Mouse (Mus musculus) G1E (cell line): ENCODE measurements around the gene Fbxl20. TPM values are rescaled to one million over a fixed set of nuclear protein-coding genes. Genes with fewer than 3 reads are reported as not detected.

Source experiments
- ATAC-seq: 2 replicates; pipeline ENCODE4 v1.8.0; 2016; ENCODE audit warnings: mild to moderate bottlenecking; ENCODE audit not compliant: insufficient number of reproducible peaks, poor library complexity, low FRiP score, severe bottlenecking; ENCODE audit errors: extremely low read depth
- DNase-seq: peaks from one replicate; pipeline ENCODE4 v3.0.0; 2012; ENCODE audit warnings: low spot score
- H3K27me3 ChIP-seq: 2 replicates; pipeline ENCODE4 v1.6.1; 2012; ENCODE audit warnings: mild to moderate bottlenecking, low read length, inconsistent platforms; ENCODE audit not compliant: insufficient read depth
- H3K36me3 ChIP-seq: replicated peaks from 2 replicates; pipeline ENCODE3; 2012; ENCODE audit warnings: mild to moderate bottlenecking, inconsistent platforms
- H3K4me1 ChIP-seq: 2 replicates; pipeline ENCODE4 v1.6.1; 2012; ENCODE audit warnings: low read depth, low read length, inconsistent platforms, mixed read lengths; ENCODE audit not compliant: insufficient read depth
- H3K4me3 ChIP-seq: 2 replicates; pipeline ENCODE4 v1.5.1; 2012; ENCODE audit warnings: low read depth, mild to moderate bottlenecking, inconsistent platforms, low read length, moderate library complexity, mixed read lengths
- H3K9me3 ChIP-seq: replicated peaks from 2 replicates; pipeline ENCODE4 v1.6.1; 2012; ENCODE audit warnings: inconsistent platforms
- CTCF ChIP-seq: IDR thresholded peaks from 2 replicates; pipeline ENCODE4 v1.5.1; 2012; ENCODE audit warnings: low read depth, low read length, inconsistent platforms, mixed read lengths
- GATA1 ChIP-seq: IDR thresholded peaks from 2 replicates; pipeline ENCODE4 v1.6.1; 2012; ENCODE audit warnings: borderline replicate concordance, low read length, inconsistent platforms, mixed read lengths
- GATA2 ChIP-seq: IDR thresholded peaks from 2 replicates; pipeline ENCODE4 v1.6.1; 2012; ENCODE audit warnings: low read depth, low read length, inconsistent platforms, borderline replicate concordance
- POLR2AphosphoS5 ChIP-seq: IDR thresholded peaks from 2 replicates; pipeline ENCODE4 v1.6.1; 2012; ENCODE audit warnings: low read depth, low read length, inconsistent platforms; ENCODE audit not compliant: insufficient replicate concordance
- TAL1 ChIP-seq: conservative IDR thresholded peaks from 2 replicates; pipeline ENCODE4 v1.6.1; 2012; ENCODE audit warnings: low read depth, low read length, inconsistent platforms, mixed read lengths
- polyA plus RNA-seq: library from polyadenylated mRNA; stranded (reverse); fragments of >175 nt; gene quantifications from 2 replicates; pipeline ENCODE4 v1.2.3, GENCODE M21; 2012
- total RNA-seq, 2 experiments: library from RNA; stranded (forward) in 1 of 2; stranded (reverse) in 1 of 2; fragments of 200-1000 nt in 1 of 2; fragments of >200 nt in 1 of 2; fragmentation: Nextera tagmentation in 1 of 2; gene quantifications; 2 replicates each; pipeline ENCODE4 v1.2.3; 2014 to 2017

The Fbxl20 gene
- total and polyA plus RNA-seq, 3 experiments, result 13.2 to 55.3 (median 23.7) TPM

GRCm38 (mm10) chr11:98035977-98036377, 114.2 kb downstream of the Fbxl20 start:
- peaks cover 57% of the 10 kb centered on the region for H3K27me3 ChIP-seq
- no peak for ATAC-seq

GRCm38 (mm10) chr11:98034840-98035239, 115.4 kb downstream of the Fbxl20 start:
- Histone ChIP-seq H3K9me3 (no peaks in the 10 kb centered on the region), H3K27me3 (peaks cover 47% of the 10 kb centered on the region), H3K36me3 (peaks cover 25% of the 10 kb centered on the region), H3K4me1 (peaks cover 26% of the 10 kb centered on the region), H3K4me3 (no peak overlapping the region)
- no peak for TF ChIP-seq CTCF
- no peak for TF ChIP-seq GATA1
- no peak for TF ChIP-seq POLR2AphosphoS5
- TF ChIP-seq GATA2, result no peak
- no peak for TF ChIP-seq TAL1
- DNase-seq, result no peak
- ATAC-seq, result no peak

More at GRCm38 (mm10) chr11:98035977-98036377, 114.2 kb downstream of the Fbxl20 start:
- H3K4me3 ChIP-seq, result peak overlapping the region; percentile 57; the same call in 1 of the 2 replicates
- no peak for DNase-seq
- H3K36me3 ChIP-seq, result peaks cover 14% of the 10 kb centered on the region
- no peak for TF ChIP-seq POLR2AphosphoS5
- no peak for TF ChIP-seq GATA2
- no peaks in the 10 kb centered on the region for H3K9me3 ChIP-seq
- H3K4me1 ChIP-seq, result peaks cover 22% of the 10 kb centered on the region

- no peak for ATAC-seq
- peaks cover 32% of the 10 kb centered on the region for H3K4me1 ChIP-seq
- DNase-seq, result no peak
Measured at GRCm38 (mm10) chr11:98034061-98034460, 116.1 kb downstream of the Fbxl20 start.

More at GRCm38 (mm10) chr11:98034061-98034460, 116.1 kb downstream of the Fbxl20 start:
- Histone ChIP-seq H3K36me3 (peaks cover 33% of the 10 kb centered on the region), H3K9me3 (no peaks in the 10 kb centered on the region), H3K27me3 (peaks cover 40% of the 10 kb centered on the region), H3K4me3 (no peak overlapping the region)
- no peak for TF ChIP-seq TAL1
- no peak for TF ChIP-seq CTCF
- TF ChIP-seq POLR2AphosphoS5, result no peak
- no peak for TF ChIP-seq GATA1
- TF ChIP-seq GATA2, result no peak

Other genes starting within 250 kb of the Fbxl20 start
- not detected in 2 replicates for gene Plxdc1, start 164.0 kb downstream of the Fbxl20 start, total RNA-seq (2014; fragmentation: Nextera tagmentation)
- gene Plxdc1, start 164.0 kb downstream of the Fbxl20 start, total RNA-seq (2017), result 0.06 and 0.11 TPM in 2 replicates
- 0.03 TPM in 2 replicates for gene Plxdc1, start 164.0 kb downstream of the Fbxl20 start, polyA plus RNA-seq
- gene Arl5c, start 154.2 kb downstream of the Fbxl20 start, total RNA-seq (2014; fragmentation: Nextera tagmentation), result not detected in 2 replicates
- gene Arl5c, start 154.2 kb downstream of the Fbxl20 start, total RNA-seq (2017), result 0.44 TPM in 1 of 2 replicates, not detected in the other
- gene Arl5c, start 154.2 kb downstream of the Fbxl20 start, polyA plus RNA-seq, result not detected in 2 replicates
- gene Cacnb1, start 127.4 kb downstream of the Fbxl20 start, total RNA-seq (2014; fragmentation: Nextera tagmentation), result 1.4 TPM in 1 of 2 replicates, not detected in the other
- gene Cacnb1, start 127.4 kb downstream of the Fbxl20 start, total RNA-seq (2017), result 0.05 and 0.41 TPM in 2 replicates
- 0.61 and 0.63 TPM in 2 replicates for gene Cacnb1, start 127.4 kb downstream of the Fbxl20 start, polyA plus RNA-seq
- gene Rpl19, start 123.7 kb downstream of the Fbxl20 start, total RNA-seq (2014; fragmentation: Nextera tagmentation), result 3,100 and 3,267 TPM in 2 replicates
- 2,161 and 2,395 TPM in 2 replicates for gene Rpl19, start 123.7 kb downstream of the Fbxl20 start, total RNA-seq (2017)
- gene Rpl19, start 123.7 kb downstream of the Fbxl20 start, polyA plus RNA-seq, result 2,216 and 2,673 TPM in 2 replicates
- not detected in 2 replicates for gene Stac2, start 96.9 kb downstream of the Fbxl20 start, total RNA-seq (2014; fragmentation: Nextera tagmentation)
- gene Stac2, start 96.9 kb downstream of the Fbxl20 start, total RNA-seq (2017), result 0.05 TPM in 1 of 2 replicates, not detected in the other
- gene Stac2, start 96.9 kb downstream of the Fbxl20 start, polyA plus RNA-seq, result not detected in 2 replicates
- 168 and 188 TPM in 2 replicates for gene Med1, start 42.9 kb upstream of the Fbxl20 start, total RNA-seq (2014; fragmentation: Nextera tagmentation)
- gene Med1, start 42.9 kb upstream of the Fbxl20 start, total RNA-seq (2017), result 38.9 and 44.2 TPM in 2 replicates
- 16.6 and 18.0 TPM in 2 replicates for gene Med1, start 42.9 kb upstream of the Fbxl20 start, polyA plus RNA-seq
- gene Cdk12, start 52.7 kb upstream of the Fbxl20 start, total RNA-seq (2014; fragmentation: Nextera tagmentation), result 84.8 and 93.7 TPM in 2 replicates
- gene Cdk12, start 52.7 kb upstream of the Fbxl20 start, total RNA-seq (2017), result 45.5 and 54.0 TPM in 2 replicates
- 17.4 and 20.4 TPM in 2 replicates for gene Cdk12, start 52.7 kb upstream of the Fbxl20 start, polyA plus RNA-seq
- gene Neurod2, start 179.2 kb upstream of the Fbxl20 start, total RNA-seq (2014; fragmentation: Nextera tagmentation), result not detected in 2 replicates
- gene Neurod2, start 179.2 kb upstream of the Fbxl20 start, total RNA-seq (2017), result 0.05 and 0.06 TPM in 2 replicates
- not detected in 2 replicates for gene Neurod2, start 179.2 kb upstream of the Fbxl20 start, polyA plus RNA-seq
- gene Ppp1r1b, start 198.0 kb upstream of the Fbxl20 start, total RNA-seq (2014; fragmentation: Nextera tagmentation), result not detected in 2 replicates
- gene Ppp1r1b, start 198.0 kb upstream of the Fbxl20 start, total RNA-seq (2017), result not detected in 2 replicates
- not detected in 2 replicates for gene Ppp1r1b, start 198.0 kb upstream of the Fbxl20 start, polyA plus RNA-seq
- gene Stard3, start 208.0 kb upstream of the Fbxl20 start, total RNA-seq (2014; fragmentation: Nextera tagmentation), result 10.9 and 14.3 TPM in 2 replicates
- gene Stard3, start 208.0 kb upstream of the Fbxl20 start, total RNA-seq (2017), result 18.5 and 20.0 TPM in 2 replicates
- 22.9 and 28.4 TPM in 2 replicates for gene Stard3, start 208.0 kb upstream of the Fbxl20 start, polyA plus RNA-seq
- not detected in 2 replicates for gene Tcap, start 233.4 kb upstream of the Fbxl20 start, total RNA-seq (2014; fragmentation: Nextera tagmentation)
- 0.23 TPM in 1 of 2 replicates, not detected in the other for gene Tcap, start 233.4 kb upstream of the Fbxl20 start, total RNA-seq (2017)
- gene Tcap, start 233.4 kb upstream of the Fbxl20 start, polyA plus RNA-seq, result 0.13 TPM in 1 of 2 replicates, not detected in the other
- not detected in 2 replicates for gene Pnmt, start 236.0 kb upstream of the Fbxl20 start, total RNA-seq (2014; fragmentation: Nextera tagmentation)
- 0.12 TPM in 1 of 2 replicates, not detected in the other for gene Pnmt, start 236.0 kb upstream of the Fbxl20 start, total RNA-seq (2017)
- not detected in 2 replicates for gene Pnmt, start 236.0 kb upstream of the Fbxl20 start, polyA plus RNA-seq